Mouse (Mus musculus): Measurements from ENCODE around the gene Rapgef1. TPM values are rescaled to one million over a fixed set of nuclear protein-coding genes. Genes with fewer than 3 reads are reported as not detected.

The Rapgef1 gene
- total RNA-seq, 2 experiments from 2014 or later = 58.5 to 66.5 TPM

Other genes starting within 250 kb of the Rapgef1 start
- under 1 TPM in 1 of 2 experiments, not detected in 1; 0.48 TPM for gene Gm13420, start 132.0 kb downstream of the Rapgef1 start, total RNA-seq (2021)
- not detected for gene Gm13547, start 139.6 kb downstream of the Rapgef1 start, total RNA-seq (2021)
- gene Coq4, start 167.8 kb downstream of the Rapgef1 start, total RNA-seq (2021) = 10 to 100 TPM; 16.4 to 21.8 TPM
- gene Trub2, start 168.8 kb downstream of the Rapgef1 start, total RNA-seq (2021) = 10 to 100 TPM; 25.7 to 43.1 TPM
- 10 to 100 TPM; 26.8 to 27.8 TPM for gene Slc27a4, start 182.9 kb downstream of the Rapgef1 start, total RNA-seq (2021)
- gene Urm1, start 200.4 kb downstream of the Rapgef1 start, total RNA-seq (2021) = 10 to 100 TPM; 39.4 to 43.6 TPM
- 10 to 100 TPM; 16.6 to 19.0 TPM for gene Cercam, start 249.4 kb downstream of the Rapgef1 start, total RNA-seq (2021)

All from adrenal gland, postnatal 10 days (tissue).